Mouse (Mus musculus): ENCODE results near the gene Cox15.

DNA sequence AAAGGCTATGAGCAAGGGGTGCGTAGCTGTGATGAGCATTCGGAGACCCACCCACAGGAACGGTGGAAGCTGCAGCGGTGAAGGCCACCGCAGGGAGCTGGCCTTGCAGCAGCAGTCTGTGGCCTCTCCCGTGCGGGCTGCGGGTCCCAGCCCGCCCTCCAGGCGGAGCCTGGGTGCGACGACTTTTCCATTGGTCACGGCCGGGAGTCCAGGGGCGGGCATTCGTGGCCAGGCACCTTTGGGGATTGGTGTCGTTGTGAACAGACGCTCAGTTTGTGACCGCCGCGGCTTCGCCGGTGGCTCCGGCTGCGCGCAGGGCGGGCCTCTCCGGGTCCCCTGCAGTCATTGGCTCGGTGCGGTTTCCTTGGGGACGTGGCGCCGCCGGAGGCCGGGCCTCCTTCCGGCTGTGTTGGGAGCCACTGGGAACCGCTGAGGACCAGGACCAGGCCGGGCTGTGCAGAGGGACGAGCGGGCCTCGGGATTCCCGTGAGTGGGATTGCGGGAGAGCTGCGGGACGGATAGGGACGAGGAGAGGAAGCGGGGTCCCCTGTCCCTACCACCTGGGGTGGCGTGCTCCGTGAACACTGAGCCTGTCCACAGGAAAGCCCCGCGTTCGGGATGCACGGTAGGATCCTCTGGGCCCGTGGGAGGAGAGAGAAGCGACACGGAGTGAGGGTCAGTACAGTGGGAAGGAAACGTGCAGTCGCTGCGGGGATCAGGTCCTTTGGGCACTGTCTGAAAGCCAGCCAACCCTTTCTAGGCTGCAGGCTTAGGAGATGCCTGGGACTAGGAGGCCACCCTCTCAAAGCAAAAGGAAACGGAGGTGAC is 63.2 kb downstream of the Cox15 start, which contains the start of gene Entpd7:
- peak; percentile 50 for TF ChIP-seq CTCF (IDR thresholded peaks at IDR 0.05; ENCODE audit: borderline replicate concordance, insufficient read depth, low read depth, low read length)
- peak; percentile 87; the same call in 1 of the 2 replicates for TF ChIP-seq POLR2A (IDR thresholded peaks at IDR 0.05; ENCODE audit: borderline replicate concordance, insufficient read depth, low read length)
